Mouse (Mus musculus) brain, adult 10 weeks (tissue): ENCODE results near the gene 6330409D20Rik. TPM values are rescaled to one million over a fixed set of nuclear protein-coding genes. Genes with fewer than 3 reads are reported as not detected.

Experiments
- polyA plus RNA-seq: library from polyadenylated mRNA; stranded (reverse); fragments of 350-450 nt; fragmentation: Illumina TruSeq; extraction: RNeasy Lipid Tissue Mini Kit (QIAGEN cat#74804); gene quantifications from one replicate; pipeline ENCODE4 v1.2.3, GENCODE M21; 2015; ENCODE audit warnings: low read depth, low replicate concordance

The 6330409D20Rik gene
- 2.6 TPM for polyA plus RNA-seq

DNA sequence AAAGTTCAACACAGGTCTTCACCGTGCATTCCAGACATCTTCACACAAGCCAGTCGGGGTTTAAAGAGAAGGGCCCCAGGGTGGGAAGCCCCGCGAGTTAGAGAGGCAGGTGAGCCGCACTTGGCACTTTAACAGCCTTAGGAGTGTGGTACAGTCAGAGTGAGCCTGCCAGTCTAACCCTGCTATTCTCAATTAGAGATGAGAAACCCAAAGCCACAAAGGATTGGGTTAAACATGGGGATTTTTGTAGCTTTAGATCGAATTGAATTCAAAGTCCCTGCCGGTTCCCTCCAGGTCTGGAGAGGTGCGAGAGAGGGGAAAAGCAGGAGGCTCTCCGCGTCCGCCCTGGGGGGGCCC is at the start of gene 6330409D20Rik:
6330409D20Rik (minus strand) TSS at position 101 of the 357 bp plus-strand sequence.

DNA sequence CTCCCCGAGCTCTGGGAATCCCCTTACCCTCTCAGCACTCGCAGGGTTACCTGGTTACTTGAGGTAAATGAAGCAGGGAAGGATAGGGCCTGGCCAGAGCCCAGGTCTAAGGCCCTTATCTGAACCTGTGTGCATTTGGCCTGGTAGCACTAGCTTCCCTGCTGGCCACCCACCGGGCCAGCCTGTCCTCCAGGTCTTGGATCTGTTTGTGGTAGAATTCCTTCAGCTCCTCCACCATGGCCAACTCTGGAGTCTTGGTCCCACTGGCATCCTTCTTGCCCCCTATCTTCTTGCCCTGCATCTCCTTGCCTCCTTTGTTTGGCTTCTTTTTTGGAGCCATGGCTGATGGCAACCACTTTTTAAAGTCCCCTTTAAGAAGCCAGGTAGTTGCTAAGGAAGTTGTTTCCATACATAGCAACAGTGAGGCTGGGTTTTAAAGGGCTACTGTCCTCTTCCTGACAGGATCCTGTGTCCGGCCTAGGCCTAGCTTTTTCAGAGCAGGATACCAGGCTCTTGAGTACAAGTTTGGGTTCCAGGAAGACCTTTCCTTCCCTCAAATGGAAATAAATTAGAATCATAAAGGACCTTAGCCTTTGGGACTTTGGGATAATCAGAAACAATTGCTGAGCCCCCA is 43.3 kb upstream of the 6330409D20Rik start, which contains the start of gene Cfap157:
Cfap157 (minus strand) TSS at position 381 of the 634 bp plus-strand sequence.

DNA sequence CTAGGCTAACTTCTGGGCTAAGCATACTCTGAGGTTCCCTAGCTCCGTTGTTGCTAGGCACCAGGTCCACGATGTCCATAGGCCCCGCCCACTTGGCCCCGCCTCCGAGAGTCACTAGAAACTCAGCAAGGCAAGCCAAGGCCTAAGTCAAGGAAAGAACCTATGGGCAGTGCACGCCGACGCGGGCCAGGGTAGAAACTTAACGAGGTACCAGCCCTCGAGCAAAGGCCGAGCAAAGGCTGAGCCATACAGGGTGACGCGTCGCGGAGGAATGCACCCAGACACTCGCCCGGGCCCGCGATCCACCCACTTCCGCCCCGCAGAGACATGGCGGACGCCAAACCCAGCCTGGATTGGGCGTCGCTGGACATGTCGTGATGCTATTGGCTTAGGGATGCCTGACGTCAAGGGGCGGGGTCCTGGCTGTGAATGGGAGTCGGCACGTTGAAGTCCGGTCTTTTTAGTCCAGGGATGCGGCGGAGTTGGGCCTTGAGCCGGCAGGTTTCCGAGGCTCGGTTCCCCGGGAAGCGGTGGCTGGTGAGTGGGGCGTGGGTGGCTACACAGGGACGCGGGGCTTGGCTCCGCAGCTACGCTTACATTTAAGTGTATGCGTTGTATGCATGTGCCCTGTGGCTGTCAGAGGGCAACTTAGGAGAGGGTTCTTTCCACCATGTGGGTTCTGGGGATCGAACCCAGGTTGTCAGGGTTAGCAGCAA is 34.7 kb upstream of the 6330409D20Rik start, which contains the start of the genes Ttc16 and Ptrh1:
Ttc16 (minus strand) TSS at position 275 of the 716 bp plus-strand sequence.
Ptrh1 (plus strand) TSS at position 428 of the 716 bp plus-strand sequence.

DNA sequence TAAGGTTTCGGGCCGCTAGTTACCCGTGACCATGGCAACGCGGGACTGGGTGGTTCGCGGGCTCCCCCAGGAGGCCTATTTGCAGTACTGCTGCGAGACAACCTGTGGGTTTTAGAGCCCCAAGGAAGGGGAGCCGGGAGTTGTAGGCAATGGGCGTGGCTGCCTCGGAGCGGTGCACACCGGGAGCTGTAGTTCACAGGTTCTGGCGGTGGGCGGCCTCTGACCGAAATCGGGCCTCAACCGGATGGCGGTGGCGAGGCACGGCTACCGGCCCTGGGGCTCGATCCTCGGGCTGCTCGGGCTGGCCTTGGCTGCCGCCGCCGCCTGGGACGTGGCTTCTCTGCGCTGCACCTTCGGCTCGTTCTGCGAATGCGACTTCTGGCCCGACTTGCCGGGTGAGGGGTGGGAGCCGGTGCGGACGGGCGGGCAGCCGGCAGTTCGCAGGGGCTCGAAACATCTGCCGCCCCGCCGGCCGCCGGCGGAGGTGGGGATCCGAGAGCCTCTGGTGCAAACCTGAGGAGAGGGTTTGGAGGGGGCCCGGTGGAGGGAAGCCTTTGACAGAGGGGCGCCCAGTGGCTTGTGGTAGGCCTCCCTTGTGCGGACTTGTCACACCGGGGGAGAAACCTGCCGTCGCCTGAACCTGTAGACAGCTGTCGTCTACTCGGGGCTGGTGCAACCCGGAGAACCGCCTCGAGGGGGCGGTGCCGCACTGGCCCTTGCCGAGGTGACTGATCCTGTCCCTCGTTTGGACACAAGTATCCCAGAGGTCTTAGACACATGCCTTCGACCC is 16.4 kb upstream of the 6330409D20Rik start, which contains the start of gene Tor2a:
Tor2a (plus strand) TSS at position 179 of the 790 bp plus-strand sequence.

DNA sequence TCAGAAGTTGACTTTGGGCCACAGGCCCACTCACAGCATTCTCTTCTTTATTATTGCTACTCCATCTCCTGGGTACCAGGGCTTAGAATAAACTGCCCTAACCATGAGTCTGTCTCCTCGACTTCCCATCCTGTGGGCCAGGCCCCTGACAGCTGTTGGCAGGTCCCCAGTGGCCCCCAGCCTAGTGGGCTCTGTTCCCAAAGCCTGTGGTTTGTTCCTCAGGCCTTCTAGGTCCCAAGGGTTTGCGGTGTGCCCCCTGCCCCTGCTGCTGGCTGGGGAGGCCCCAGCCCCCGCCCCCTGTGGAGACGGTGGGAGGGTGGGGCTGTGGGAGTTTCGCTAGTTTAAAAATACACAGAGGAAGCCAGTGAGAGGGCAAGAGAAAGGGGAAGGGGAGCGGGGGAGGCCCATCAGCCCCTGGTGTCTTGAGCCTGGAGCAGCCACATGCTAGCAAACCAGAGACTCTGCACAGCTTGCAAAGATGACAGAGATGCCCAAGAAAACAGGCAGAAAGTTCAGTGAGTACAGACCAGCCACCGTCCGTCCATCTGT is 20.1 kb downstream of the 6330409D20Rik start, which contains the start of gene Sh2d3c:
Sh2d3c (plus strand) TSS at position 375 of the 549 bp plus-strand sequence.

DNA sequence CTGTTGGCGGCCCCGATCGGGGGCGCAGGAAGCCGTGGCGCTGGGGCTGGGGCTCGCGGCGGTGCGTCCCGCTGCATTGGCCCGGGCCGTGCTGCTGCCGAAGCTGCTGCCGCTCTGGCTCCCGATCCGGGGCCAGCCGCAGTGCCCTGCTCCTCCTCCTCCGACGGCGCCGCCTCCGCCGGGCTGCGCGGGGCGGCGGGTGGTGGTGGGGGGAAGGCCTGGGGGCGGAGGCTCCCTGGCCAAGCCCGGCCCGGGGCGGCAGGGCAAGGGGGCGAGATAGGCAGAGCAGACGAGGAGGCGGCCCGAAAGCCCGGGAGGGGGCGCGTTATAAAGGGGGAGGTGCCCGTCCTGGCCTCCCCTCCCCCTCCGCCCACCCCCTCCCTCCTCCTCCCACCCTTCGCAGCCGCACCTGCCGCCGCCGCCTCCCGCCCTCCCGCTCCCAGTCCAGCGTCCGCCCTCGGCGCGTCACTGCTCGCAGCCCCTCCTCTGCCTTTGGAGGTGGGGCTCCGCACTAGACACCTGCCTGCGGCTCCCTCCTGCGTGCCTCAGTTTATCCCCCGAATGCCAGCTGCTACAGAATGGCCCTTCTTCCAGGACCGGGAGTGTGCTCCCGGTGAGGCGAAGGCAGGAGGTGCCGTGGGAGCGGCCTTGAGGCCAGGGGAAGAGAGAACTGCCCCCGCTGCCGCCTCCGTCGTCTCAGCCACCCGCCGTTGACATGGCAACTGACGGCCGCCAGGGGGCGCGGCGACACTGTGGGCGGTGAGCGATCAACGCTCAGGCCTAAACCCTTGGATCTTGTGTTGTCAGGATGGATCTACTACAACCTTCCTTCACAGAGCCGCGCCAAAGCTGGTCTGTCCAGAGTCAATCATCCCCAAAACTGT is 27.6 kb downstream of the 6330409D20Rik start, which contains the start of gene Cdk9:
Cdk9 (minus strand) TSS at position 143 of the 884 bp plus-strand sequence.

DNA sequence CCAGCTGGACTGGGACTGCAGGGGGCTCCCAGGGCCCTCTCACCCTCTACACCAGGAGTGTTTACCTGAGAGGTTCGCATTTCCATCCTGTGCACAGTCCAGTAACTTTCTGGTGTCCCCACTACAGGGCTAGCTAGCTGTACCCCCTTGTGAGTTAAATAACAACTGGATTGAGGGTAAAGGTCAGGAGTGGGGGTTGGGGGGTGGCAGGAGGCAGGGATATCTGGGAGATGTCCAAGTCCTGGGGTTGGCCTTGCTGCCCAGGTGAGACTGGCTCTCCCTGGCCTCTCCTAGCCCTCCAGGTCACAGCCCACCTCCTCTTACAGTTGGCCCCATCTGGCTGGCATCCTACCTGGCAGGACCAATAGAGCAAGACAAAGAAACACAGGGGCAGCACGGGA is 36.8 kb downstream of the 6330409D20Rik start, which contains the start of gene Fpgs:
Fpgs (minus strand) TSS at position 125 of the 401 bp plus-strand sequence.

Other genes starting within 250 kb of the 6330409D20Rik start
- gene Fam102a, start 205.7 kb downstream of the 6330409D20Rik start, polyA plus RNA-seq, result 45.6 TPM
- gene Dpm2, start 170.2 kb downstream of the 6330409D20Rik start, polyA plus RNA-seq, result 99.3 TPM
- gene Pip5kl1, start 166.2 kb downstream of the 6330409D20Rik start, polyA plus RNA-seq, result 10.5 TPM
- 0.71 TPM for gene 9430097D07Rik, start 165.3 kb downstream of the 6330409D20Rik start, polyA plus RNA-seq
- gene St6galnac4, start 153.9 kb downstream of the 6330409D20Rik start, polyA plus RNA-seq, result 30.5 TPM
- gene St6galnac6, start 141.3 kb downstream of the 6330409D20Rik start, polyA plus RNA-seq, result 122 TPM
- 123 TPM for gene Ak1, start 119.3 kb downstream of the 6330409D20Rik start, polyA plus RNA-seq
- 20.2 TPM for gene Eng, start 94.4 kb downstream of the 6330409D20Rik start, polyA plus RNA-seq
- gene Fpgs, start 36.9 kb downstream of the 6330409D20Rik start, polyA plus RNA-seq, result 8.9 TPM
- gene Cdk9, start 27.9 kb downstream of the 6330409D20Rik start, polyA plus RNA-seq, result 127 TPM
- 15.5 TPM for gene Sh2d3c, start 20.0 kb downstream of the 6330409D20Rik start, polyA plus RNA-seq
- 35.2 TPM for gene Tor2a, start 16.2 kb upstream of the 6330409D20Rik start, polyA plus RNA-seq
- gene Ttc16, start 34.6 kb upstream of the 6330409D20Rik start, polyA plus RNA-seq, result 1.5 TPM
- 6.8 TPM for gene Ptrh1, start 34.8 kb upstream of the 6330409D20Rik start, polyA plus RNA-seq
- 1.3 TPM for gene Cfap157, start 43.4 kb upstream of the 6330409D20Rik start, polyA plus RNA-seq
- 506 TPM for gene Stxbp1, start 106.2 kb upstream of the 6330409D20Rik start, polyA plus RNA-seq
- gene Fam129b, start 135.1 kb upstream of the 6330409D20Rik start, polyA plus RNA-seq, result 19.9 TPM
- 710 TPM for gene Rpl12, start 220.5 kb upstream of the 6330409D20Rik start, polyA plus RNA-seq
- 26.3 TPM for gene Lrsam1, start 220.6 kb upstream of the 6330409D20Rik start, polyA plus RNA-seq
- 20.3 TPM for gene Slc2a8, start 241.1 kb upstream of the 6330409D20Rik start, polyA plus RNA-seq